Mouse (Mus musculus): ENCODE measurements at regions not wholly inside any gene's neighbourhood (a gene's known extent, or its start where the extent isn't known, plus 50 kb on each side); places are given as distances from the start of the nearest gene placed in this dataset.

GRCm38 (mm10) chr16:21332411-21332810 is 90.5 kb upstream of the Vps8 start:
- TF ChIP-seq POLR2A (IDR thresholded peaks at IDR 0.05; ENCODE audit: extremely low read depth, insufficient read depth, low read length) (no peak), CTCF (IDR thresholded peaks at IDR 0.05; ENCODE audit: extremely low read depth, insufficient read depth, low read length) (no peak)
